Mouse (Mus musculus) heart, postnatal 25 days (tissue): ENCODE measurements around the gene Rab11fip3. TPM values are rescaled to one million over a fixed set of nuclear protein-coding genes. Genes with fewer than 3 reads are reported as not detected.

ENCODE experiments used
- DNase-seq: peaks from one replicate; pipeline ENCODE4 v3.0.0; 2022; ENCODE audit warnings: low spot score
- intact Hi-C: fragments of 180-260 bp; cut with DNase I; formaldehyde crosslinking; loops from one replicate; pipeline ENCODE4 v1.15.1; 2025
- total RNA-seq, 2 experiments: library from RNA; stranded (reverse); gene quantifications; 2 replicates each; pipeline ENCODE4 v1.2.3; 2021

The Rab11fip3 gene
- total RNA-seq, 2 experiments from 2014 or later, result 28.0 to 30.2 TPM

DNA sequence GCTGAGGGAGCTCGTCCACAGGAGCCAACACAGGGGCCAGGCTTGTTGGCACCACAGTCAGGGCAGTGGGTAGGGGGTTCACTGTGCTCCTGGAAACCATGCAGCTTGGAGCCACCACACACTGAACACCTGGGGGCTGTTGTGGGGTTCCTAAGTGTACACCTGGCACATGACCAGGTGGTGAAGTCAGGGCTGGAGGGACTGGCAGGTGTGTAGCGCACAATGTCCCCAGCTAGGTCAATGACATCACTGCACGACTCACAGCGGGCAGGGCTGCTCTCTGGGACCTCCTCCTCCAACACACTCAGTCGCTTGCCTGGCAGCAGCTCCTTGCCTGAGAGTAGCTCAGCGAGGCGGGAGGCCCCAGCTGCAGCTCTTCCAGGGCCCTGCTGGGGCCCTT, 105.1 kb downstream of the Rab11fip3 start:
- no peak for DNase-seq
- intact Hi-C loops, result no loop called here

DNA sequence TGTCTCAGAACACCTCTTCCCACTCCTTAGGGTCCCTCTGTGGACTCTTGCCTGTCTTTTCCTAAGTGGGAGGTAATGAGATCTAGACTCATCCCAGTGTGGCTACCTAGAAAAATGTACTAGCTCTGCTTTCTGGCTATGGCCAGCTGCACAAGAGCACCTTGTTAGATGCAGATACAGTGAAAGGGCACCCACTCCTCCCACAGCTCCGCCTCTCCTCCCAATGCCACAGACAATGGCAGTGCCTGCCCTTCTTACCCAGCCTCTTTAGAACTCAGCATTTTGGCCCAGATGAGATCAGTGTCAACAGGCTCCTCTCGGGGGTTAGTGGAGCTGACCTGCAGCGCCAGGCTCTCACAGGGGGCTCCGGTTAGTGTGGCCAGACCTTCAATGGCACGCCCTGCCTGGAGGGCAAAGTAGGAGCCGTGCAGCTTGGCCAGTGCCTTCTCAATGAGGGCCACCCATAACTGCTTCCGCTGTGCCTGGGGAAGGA, 106.9 kb downstream of the Rab11fip3 start:
- intact Hi-C loops, result no loop called here
- DNase-seq, result no peak

DNA sequence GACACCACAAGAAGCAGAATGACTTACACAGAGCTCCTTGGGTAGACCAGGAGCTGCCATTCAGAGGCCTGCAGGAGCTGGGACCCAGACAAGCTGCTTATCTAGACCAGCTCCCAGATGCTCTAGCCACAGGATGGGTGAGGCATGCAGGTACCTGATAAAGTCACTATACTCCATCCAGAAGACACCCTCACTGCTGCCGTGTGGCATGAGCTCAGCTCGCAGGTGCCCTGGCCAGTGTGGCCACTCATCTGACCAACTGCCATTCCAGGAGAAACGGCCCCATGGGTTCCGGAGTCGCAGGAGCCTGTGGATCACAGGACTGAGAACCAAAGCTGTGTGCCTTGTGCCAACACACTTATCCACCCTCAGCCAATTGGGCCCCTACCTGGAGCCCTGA, 107.8 kb downstream of the Rab11fip3 start:
- intact Hi-C loops, result no loop called here

DNA sequence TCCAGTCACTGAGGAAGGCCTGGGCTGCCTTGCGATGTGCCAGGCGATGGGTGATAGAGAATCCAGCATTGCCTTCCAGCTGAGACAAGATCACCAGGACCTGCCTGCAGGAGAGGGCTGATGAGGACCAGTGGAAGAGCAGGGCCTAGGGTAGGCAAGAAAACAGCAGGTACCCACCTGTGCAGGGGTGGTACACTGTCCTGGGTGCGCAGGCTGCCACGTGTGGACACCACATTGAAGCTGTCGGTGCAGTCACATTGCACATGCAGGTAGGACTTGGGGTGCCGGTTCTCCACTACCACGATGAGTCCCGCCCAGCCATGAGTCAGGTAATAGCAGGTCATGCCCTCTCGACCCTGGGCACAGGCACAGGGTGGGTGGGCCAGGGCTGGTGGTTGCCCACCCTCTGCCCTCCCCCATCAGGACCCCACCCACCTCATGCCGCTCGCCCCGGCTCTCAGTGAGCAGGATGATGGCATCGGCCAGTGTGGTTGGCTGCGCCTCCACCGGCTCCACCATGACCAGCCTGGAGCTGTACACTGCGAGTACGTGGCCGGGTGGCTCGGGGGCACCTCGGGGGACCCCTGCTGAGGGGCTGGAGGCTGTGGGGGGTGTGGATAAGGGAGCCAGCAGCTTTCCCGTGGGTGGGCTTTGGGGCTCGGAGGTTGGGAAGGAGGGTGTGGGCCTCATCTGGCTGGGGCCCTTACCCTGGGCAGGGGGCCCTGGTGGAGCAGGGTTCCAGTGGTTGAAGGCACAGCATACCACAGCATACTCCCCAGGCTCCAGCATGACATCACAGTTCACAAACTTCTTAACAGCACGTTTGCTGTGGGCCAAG, 109.5 kb downstream of the Rab11fip3 start:
- DNase-seq, result no peak
- intact Hi-C loops, result no loop called here

More for the DNA sequence above, 107.8 kb downstream of the Rab11fip3 start:
- no peak for DNase-seq

DNA sequence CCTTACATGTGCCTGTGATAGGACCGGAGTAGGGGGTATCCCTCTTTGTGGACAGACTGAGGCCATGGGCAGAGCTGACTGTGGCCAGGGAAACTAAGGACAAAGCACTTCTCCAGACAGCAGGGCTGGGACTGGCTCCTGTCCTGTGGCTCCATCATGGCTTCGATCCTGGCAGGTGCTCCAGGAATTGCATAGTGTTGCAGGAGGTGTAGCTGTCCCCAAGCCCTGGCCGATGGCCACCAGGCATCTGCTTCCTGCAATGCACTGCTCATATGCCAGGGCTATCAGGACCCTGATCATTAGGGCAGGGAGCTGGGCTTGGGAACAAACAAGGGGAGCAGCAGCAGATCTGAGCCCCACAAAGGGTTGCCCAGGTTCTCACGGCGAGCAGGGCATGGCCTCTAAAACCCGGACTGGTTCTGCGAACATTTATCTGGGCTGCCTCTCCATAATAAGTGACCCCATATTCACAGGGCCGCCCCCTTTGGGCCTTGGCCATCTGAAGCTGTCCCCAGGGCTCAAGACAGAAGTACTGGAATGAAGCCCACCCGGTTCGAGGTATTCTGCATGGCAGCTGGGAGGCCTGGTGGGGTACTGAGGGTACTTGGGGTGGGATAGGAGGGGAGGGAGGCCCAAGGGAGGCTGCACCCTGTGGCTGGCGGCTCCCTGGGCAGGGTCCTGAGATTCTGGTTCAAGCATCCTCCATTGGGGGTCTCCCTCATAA, 110.4 kb downstream of the Rab11fip3 start:
- DNase-seq, result no peak
- intact Hi-C loops, result no loop called here

DNA sequence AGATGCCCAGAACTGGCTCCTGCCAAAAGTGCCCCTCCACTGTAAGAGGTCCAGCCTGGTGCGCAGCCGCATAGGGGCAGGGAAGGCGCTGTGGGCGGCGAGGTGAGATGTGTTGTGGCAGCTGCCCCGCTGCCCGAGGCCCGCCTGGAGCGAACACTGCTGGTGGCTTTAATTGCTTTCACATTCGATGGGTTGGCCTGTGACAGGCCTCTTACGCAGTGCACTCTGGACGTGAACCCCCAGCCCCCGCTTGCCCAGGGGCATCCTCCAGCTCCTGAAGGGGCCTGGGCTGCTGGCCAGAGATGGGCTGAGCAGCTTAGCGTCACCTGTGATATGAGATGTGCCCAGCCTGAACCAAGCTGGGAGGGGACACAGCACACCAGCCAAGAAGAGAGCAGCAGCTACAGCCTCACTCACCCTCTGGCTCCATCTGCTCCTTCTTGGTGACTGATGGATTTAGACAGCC, 111.7 kb downstream of the Rab11fip3 start:
- no peak for DNase-seq
- intact Hi-C loops, result no loop called here

DNA sequence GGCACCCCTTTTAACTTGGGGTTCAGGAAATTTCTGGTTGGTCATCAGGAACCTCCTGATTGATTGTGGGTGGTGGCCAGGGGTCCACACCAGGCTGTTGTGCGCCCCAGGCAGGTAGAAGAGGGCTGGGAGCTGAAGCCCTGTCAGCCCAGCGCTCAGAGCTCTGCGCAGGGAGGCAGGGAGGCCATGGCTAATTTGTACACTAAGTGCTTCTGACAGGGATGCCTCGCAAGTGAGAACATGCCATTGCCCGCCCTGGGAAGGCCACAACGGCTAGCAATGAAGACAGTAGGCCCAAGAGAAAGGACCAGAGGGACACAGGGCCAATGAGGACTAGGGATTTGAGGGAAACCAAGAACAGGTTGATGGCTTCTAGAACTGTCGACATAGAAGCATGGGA, 112.7 kb downstream of the Rab11fip3 start:
- DNase-seq, result no peak
- intact Hi-C loops, result no loop called here

DNA sequence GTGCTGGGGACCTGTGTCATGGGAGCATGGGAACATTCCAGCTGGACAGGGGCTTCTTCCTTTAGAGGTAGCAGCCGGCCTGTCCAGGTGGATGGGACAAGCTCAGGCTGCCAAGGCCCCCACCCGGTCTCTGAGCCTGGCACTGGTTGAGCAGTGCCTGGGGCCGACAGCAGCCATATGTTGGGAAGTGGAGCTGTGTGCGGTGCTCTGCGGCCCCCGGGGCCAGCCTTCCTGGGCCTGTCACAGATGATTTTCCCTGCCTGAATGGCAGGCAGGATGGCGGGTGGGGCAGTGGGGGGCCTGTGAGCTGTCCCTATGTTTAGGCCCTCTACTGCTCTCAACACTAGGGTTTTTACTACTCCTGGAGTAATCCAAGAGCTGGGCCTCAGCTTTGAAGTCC, 113.2 kb downstream of the Rab11fip3 start:
- intact Hi-C loops, result no loop called here
- no peak for DNase-seq

DNA sequence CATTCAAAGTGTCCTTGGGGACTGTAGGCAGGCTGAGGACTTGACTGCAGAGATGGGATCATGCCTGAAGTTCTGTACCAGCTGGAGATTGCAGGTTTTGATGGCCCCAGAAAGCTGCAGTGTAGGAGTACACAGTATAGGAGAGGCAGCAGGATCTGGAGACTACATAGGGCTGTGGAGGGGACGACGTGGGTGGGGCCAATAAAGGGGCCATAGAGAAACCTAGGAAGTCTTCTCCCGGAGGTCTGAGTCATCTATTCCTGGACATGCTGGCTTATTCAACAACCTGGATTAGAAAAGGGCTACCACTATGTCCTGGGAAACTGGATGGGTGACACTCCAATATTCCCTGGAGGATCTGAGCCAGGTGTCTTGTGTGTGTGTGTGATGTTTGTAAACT, 113.6 kb downstream of the Rab11fip3 start:
- DNase-seq, result no peak
- intact Hi-C loops, result no loop called here

DNA sequence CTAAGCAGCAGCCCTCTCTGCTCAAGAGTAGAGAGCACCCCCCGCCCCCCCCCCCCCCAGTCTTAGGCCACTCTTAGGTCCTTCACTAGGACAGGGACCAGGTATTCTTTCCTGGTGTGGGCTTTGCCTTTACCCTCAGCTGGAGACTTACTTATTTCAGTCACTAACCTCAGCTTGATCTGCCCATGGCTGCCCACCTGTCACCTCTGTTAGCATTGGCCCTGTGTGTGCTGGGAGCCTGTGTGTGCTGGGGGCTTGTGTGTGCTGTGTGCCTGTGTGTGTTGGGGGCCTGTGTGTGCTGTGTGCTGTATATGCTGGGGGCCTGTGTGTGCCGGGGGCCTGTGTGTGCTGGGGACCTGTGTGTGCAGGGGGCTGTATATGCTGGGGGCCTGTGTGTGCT, 114.7 kb downstream of the Rab11fip3 start:
- no peak for DNase-seq
- intact Hi-C loops, result no loop called here

DNA sequence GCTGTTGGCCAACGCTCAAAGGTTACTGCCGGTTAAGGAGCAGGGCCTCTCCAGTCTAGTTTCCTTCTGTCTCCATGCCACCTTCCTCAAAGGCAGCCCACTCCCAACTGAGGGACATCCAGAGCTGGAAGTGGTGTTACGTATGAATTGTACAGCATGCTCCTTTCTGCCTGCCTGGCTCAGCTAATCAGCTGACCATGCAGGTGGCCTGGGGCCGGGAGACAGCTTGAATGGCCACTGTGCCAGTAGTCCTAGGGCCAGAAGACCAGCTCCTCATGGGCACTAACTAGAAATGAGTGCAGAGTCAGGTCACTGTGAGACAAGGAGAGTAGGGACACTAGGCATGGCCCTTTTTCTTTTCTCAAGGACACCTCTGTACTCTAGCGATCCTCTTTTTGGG, 116.2 kb downstream of the Rab11fip3 start:
- DNase-seq, result no peak
- intact Hi-C loops, result no loop called here

DNA sequence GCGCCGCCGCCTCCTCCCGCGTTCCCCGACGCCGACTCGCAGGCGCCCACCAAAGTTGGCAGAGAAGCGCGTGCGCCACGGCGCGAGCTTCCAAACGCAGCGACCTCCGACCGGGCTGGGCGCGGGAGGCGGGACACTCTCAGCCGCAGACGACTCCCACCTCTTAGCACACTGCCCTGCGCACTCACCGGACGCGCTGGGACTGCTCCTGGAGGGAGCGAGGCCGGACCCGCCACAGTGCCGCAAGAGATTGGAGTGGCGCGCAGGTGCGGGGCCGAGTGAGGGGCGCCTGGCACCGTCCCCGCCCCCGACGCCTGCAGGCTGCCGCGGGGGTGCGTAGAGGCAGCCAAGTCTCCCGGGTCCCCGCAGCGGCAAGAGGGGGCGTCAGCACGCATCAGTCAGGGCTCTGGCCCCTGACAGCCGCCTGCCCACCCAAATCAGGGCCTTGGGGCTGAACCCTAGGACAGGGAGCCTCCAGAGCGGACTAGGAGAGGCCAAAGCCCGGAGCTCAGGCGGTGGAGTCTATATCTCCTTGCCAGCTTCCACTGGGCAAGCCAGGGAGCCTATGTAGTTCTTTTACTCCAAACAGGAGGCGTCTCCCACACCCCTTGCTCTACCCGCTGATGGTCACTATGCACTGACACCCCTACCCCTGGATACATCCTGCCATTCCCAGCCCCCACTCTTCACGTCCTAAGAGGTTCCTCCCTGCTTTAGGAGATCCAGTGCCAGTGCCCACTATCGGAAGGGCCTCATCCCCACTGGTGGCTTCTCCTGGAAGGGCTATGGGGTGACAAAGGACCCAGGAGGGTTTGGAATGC, 117.3 kb downstream of the Rab11fip3 start, which contains the start of gene A930017K11Rik:
Gene A930017K11Rik, minus strand, starts transcription at position 763 of the 821 bp plus-strand sequence.
- intact Hi-C loops, result no loop called here
- no peak for DNase-seq

DNA sequence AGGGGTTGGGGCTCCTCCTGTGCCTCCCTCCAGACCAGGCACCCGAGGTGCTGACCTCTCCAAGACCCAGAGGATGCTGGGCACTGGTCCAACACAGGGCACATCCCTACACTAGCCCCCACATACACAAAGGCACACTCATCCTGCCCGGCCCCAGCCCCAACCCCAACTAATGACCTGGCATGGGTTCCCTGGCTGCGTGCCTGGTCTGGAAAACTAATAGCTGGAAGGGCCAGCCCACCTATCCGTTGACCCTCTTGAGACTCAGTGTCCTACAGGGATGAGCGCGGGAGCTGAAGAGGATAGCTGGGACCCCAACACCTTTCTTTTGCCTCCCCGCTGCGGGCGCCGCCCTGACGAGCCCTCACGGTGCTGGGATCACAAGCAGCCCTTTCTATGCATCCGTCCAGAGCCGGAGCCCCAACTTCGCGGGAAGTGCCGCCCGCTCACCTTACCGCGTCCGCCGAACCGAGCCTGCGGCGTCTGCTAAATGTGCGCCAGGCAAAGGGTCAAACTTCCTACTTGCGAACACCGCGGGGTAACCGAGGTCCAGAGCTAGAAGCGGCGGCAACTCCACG, 118.0 kb downstream of the Rab11fip3 start:
- no peak for DNase-seq
- intact Hi-C loops, result no loop called here

DNA sequence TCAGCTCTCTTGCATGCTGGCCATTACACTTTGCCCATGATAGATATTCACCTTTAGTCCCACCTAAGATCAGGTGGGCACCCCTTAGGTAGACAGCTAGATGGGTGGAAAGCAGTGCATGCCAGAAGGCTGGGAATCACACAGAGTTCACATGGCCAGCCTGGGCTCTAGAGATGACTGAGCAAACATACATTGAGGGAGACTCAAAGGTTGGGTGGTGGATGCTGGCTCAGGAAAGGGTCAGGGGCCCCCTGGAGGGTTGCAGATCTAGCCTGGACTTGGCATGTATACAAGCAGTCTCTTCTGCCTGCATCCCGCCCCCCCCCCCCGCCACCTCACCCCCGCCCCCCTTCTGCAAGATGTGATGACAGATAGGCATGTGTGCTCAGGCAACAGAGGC, 118.6 kb downstream of the Rab11fip3 start:
- no peak for DNase-seq
- intact Hi-C loops, result no loop called here

DNA sequence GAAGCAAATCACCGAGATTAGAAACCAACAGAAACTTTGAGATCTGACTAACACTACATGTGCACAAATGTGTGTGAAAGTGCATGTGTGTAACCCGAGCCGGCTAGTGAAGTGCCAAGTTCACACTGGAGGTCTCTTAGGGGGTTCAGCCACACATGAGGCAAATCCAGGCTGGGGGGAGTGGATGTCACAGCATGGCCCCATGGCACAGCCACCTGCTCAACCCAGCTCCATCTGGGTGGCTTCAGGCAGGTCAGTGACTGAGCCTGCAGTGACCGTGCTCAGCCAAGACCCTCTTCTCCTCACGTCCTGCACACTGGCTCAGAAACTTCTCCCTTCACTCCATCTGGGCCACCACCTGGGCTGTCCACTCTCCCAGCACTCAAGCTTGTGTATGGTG, 119.4 kb downstream of the Rab11fip3 start:
- intact Hi-C loops, result loop anchor here (10.0 kb wide), 1 partner anchor 55 kb away; no protein-coding TSS in a partner anchor
- DNase-seq, result no peak

DNA sequence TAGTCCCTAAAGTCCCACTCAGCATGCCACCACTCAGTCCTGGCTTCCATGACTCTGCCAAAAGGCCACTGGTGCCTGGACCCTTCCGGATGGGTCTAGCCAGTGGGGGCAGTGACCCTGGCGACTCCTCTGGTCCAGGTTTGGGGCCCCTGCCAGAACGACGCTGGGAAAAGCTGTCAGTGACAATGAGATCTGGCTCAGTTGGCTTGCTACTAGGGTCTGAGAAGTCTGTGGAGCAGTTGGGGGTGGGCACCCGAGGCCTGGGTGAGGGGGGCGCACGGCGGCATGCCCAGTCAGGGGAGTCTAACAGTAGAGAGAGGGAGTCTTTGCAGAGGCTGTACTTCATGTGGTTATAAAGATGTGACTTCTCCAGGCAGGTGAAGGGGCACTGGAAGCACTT, 121.3 kb downstream of the Rab11fip3 start:
- DNase-seq, result no peak
- intact Hi-C loops, result loop anchor here (10.0 kb wide), 1 partner anchor 53 kb away; no protein-coding TSS in a partner anchor

DNA sequence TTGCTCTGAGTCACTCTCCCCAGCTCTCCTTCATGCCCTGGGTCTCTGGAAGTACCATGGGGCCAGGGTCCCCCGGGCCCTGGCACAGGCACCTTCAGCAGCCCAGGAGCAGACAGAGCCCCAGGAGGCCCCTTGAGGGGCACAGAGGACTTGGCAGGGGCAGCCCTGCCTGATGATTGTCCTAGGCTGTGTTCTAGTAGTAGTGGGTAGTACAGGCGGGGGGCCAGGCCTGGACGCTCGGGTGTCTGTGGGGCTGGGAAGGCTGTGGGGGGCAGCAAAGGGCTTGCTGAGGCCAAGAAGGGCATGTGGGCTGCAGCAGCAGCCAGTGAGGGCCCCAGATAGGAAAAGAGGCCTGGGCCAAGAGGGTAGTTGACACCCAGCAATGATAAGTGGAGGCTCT, 121.8 kb downstream of the Rab11fip3 start:
- intact Hi-C loops, result loop anchor here (10.0 kb wide), 1 partner anchor 53 kb away; no protein-coding TSS in a partner anchor
- no peak for DNase-seq

DNA sequence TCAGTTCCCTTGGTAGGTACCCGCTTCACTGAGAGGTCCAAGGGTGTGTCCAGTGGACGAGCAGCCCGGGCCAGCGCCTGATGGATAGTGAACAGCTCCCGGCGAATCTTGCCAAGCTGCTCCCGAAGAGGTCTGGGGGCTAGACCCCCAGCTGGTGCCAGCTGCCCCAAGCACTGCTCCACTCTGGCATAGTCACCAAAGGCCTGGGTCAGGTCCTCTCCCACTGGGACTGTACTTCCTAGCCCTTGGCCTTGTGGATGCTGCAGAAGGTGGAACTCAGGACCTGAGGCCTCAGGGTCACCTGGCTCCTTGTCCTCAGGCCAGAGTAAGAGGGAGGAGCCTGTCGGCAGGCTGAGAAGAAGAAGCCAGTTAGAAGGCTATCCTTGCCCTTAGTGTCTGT, 122.5 kb downstream of the Rab11fip3 start:
- no peak for DNase-seq
- intact Hi-C loops, result loop anchor here (10.0 kb wide), 1 partner anchor 52 kb away; no protein-coding TSS in a partner anchor

DNA sequence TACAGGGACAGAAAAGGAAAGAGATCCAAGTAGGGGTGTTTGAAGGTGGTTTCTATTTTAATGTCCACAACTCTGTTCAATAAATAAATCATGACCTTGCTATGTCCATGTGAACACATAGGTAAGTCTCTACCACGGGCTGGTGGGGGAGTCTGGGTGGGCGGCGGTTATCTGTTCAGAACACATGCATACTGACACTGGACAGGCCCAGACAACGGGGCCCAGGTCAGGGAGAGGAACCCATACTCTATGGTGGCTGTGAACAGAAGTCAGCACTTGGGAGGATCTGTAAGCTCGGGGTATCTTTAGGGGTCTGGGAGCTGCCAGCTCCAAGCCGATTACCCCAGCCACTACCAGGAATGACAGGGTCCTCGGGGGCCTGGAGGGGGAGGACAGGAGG, 123.0 kb downstream of the Rab11fip3 start:
- DNase-seq, result no peak
- intact Hi-C loops, result loop anchor here (10.0 kb wide), 1 partner anchor 52 kb away; no protein-coding TSS in a partner anchor
